Mouse (Mus musculus) heart, adult 2 months (tissue): ENCODE results near the gene Wwox.

ENCODE experiments used
- CTCF ChIP-seq: fragments of 200-600 bp; IDR thresholded peaks from 2 replicates; pipeline ENCODE4 v1.8.1; 2022; ENCODE audit warnings: antibody characterized with exemption, mild to moderate bottlenecking, moderate library complexity
- EP300 ChIP-seq: fragments of 200-500 bp; IDR thresholded peaks from 2 replicates; pipeline ENCODE4 v1.6.1; 2011; ENCODE audit warnings: low read depth, low read length, control low read depth; ENCODE audit not compliant: insufficient read depth
- POLR2A ChIP-seq: fragments of 200-500 bp; IDR thresholded peaks from 2 replicates; pipeline ENCODE4 v1.6.1; 2011; ENCODE audit warnings: mild to moderate bottlenecking, low read depth, low read length, control low read depth; ENCODE audit not compliant: insufficient read depth

- TF ChIP-seq POLR2A, result no peak
- no peak for TF ChIP-seq CTCF
- TF ChIP-seq EP300, result no peak
Observed at GRCm38 (mm10) chr8:114779002-114779401, 339.5 kb downstream of the Wwox start.
